21 mouse cellular contexts compared by ENCODE assay signal in the genomic region with DNA sequence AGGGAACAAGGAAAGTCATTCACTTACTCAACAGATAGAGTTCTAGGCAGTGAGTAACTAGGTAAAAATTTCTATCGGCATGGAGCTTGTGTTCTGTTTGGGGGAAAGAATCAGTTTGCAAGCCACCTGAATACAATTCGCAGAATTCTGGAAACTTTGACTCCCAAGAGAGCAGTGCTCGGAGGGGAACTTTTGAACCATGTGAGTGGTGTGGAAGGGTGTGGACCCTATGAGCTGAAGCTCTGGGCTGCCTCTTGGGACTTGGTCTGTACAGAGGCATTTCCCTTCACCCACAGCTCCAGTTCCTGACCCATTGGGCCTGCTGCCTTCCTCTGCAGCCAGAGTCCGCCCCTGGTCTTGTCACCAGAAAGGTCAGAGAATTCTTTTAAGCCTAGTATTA.
A peak's percentile ranks its signal among the peaks of the same experiment; 100 is the strongest.
DNase-seq lines count a peak whose midpoint lies in the region; ATAC-seq and TF ChIP-seq lines count a peak whose summit lies in the region.
"Had no signal": no experiment of that assay in that cellular context is flagged by ENCODE, and none has a peak within 500 bp of the region (broad histone marks: within the 10 kb centered on the region; RNA-seq: fewer than 3 reads in every experiment).

No protein-coding gene starts in this region.

- ATAC-seq in intestine, postnatal 0 days: no peak
- no peak for ATAC-seq in intestine, embryonic 16.5 days
- ATAC-seq: forebrain, embryonic 15.5 days; liver, embryonic 12.5 days had no signal

- H3K36me3 ChIP-seq in intestine, postnatal 0 days (ENCODE audit: control insufficient read depth, insufficient read depth): no peaks in the 10 kb centered on the region
- no peaks in the 10 kb centered on the region for H3K36me3 ChIP-seq in intestine, embryonic 16.5 days (ENCODE audit: control insufficient read depth, insufficient read depth, low read length)
- H3K36me3 ChIP-seq: forebrain, embryonic 15.5 days; heart, embryonic 15.5 days; hindbrain, embryonic 15.5 days; limb, embryonic 10.5 days; liver, embryonic 12.5 days; lung, embryonic 15.5 days; neural tube, embryonic 12.5 days had no signal

- no peak for TF ChIP-seq CTCF in intestine, postnatal 0 days (IDR thresholded peaks at IDR 0.05; ENCODE audit: low read depth)

- no peak overlapping the region for H3K9ac ChIP-seq in intestine, postnatal 0 days (ENCODE audit: low read depth, low read length)
- no peak overlapping the region for H3K9ac ChIP-seq in intestine, embryonic 16.5 days (ENCODE audit: low read depth, low read length)
- H3K9ac ChIP-seq: forebrain, embryonic 15.5 days; heart, embryonic 15.5 days; hindbrain, embryonic 15.5 days; liver, embryonic 12.5 days; lung, embryonic 15.5 days; neural tube, embryonic 12.5 days had no signal

- H3K27ac ChIP-seq in intestine, postnatal 0 days (ENCODE audit: low read depth, low read length): 0 out of 2 replicates have a peak overlapping the region, but pooled peaks have one; percentile 35
- H3K27ac ChIP-seq in intestine, embryonic 16.5 days (ENCODE audit: low read length): no peak overlapping the region
- H3K27ac ChIP-seq: forebrain, embryonic 15.5 days; heart, embryonic 15.5 days; hindbrain, embryonic 15.5 days; kidney, postnatal 0 days; limb, embryonic 10.5 days; liver, embryonic 12.5 days; lung, embryonic 15.5 days; neural tube, embryonic 12.5 days; stomach, postnatal 0 days had no signal

- peak; percentile 14 for DNase-seq in adrenal gland, adult 2 months
- DNase-seq in adrenal gland, adult 18-20 months (ENCODE audit: low spot score in 2 of 2): no peak
- peak; percentile 38 to 55 for DNase-seq in spleen, adult 18-20 months
- DNase-seq in spleen, postnatal 14 days (ENCODE audit: low spot score in 2 of 2): no peak
- DNase-seq in layer of hippocampus, adult 8-10 months (ENCODE audit: low spot score in 2 of 2): no peak
- DNase-seq in thymus, postnatal 0 days (ENCODE audit: low spot score): no peak
- DNase-seq: adrenal gland, adult 8-10 months; cerebellum, postnatal 10 days; layer of hippocampus, postnatal 36 days; thymus, postnatal 4 days had no signal

- H3K27me3 ChIP-seq in intestine, postnatal 0 days (replicated peaks; ENCODE audit: control insufficient read depth, insufficient read depth, low read length): no peaks in the 10 kb centered on the region
- H3K27me3 ChIP-seq in intestine, embryonic 16.5 days (replicated peaks; ENCODE audit: control insufficient read depth, insufficient read depth, low read length): no peaks in the 10 kb centered on the region
- H3K27me3 ChIP-seq: forebrain, embryonic 15.5 days; heart, embryonic 15.5 days; hindbrain, embryonic 15.5 days; liver, embryonic 12.5 days; lung, embryonic 15.5 days; neural tube, embryonic 12.5 days had no signal

- no peaks in the 10 kb centered on the region for H3K9me3 ChIP-seq in intestine, postnatal 0 days (ENCODE audit: control insufficient read depth)
- H3K9me3 ChIP-seq in intestine, embryonic 16.5 days (ENCODE audit: control insufficient read depth, low read length): no peaks in the 10 kb centered on the region
- H3K9me3 ChIP-seq: forebrain, embryonic 15.5 days; heart, embryonic 15.5 days; hindbrain, embryonic 15.5 days; limb, embryonic 10.5 days; liver, embryonic 12.5 days; lung, embryonic 15.5 days; neural tube, embryonic 12.5 days had no signal

- no peak overlapping the region for H3K4me2 ChIP-seq in intestine, postnatal 0 days (replicated peaks; ENCODE audit: low read depth)
- no peak overlapping the region for H3K4me2 ChIP-seq in intestine, embryonic 16.5 days (ENCODE audit: low read depth, low read length)
- H3K4me2 ChIP-seq: forebrain, embryonic 15.5 days; heart, embryonic 15.5 days; hindbrain, embryonic 15.5 days; liver, embryonic 12.5 days; lung, embryonic 15.5 days; neural tube, embryonic 12.5 days had no signal

- 83% methylated on average over 4 of the region's 4 CpGs for WGBS in intestine, postnatal 0 days
- 89% methylated on average over 4 of the region's 4 CpGs for WGBS in intestine, embryonic 16.5 days

- no peak overlapping the region for H3K4me3 ChIP-seq in intestine, postnatal 0 days (ENCODE audit: low read depth, low read length)
- no peak overlapping the region for H3K4me3 ChIP-seq in intestine, embryonic 16.5 days (ENCODE audit: low read length)
- H3K4me3 ChIP-seq: forebrain, embryonic 15.5 days; heart, embryonic 15.5 days; hindbrain, embryonic 15.5 days; limb, embryonic 10.5 days; liver, embryonic 12.5 days; lung, embryonic 15.5 days; neural tube, embryonic 12.5 days had no signal

- H3K4me1 ChIP-seq in intestine, postnatal 0 days (replicated peaks; ENCODE audit: control insufficient read depth, insufficient read depth, low read length): peaks cover 21% of the 10 kb centered on the region
- peaks cover 18% of the 10 kb centered on the region for H3K4me1 ChIP-seq in intestine, embryonic 16.5 days (ENCODE audit: control insufficient read depth, insufficient read depth, low read length)

Comparison
In these comparisons a context has a peak if more than half of its experiments do, and no peak if none do; other contexts are left out.
1. DNase-seq: peak in adrenal gland, adult 2 months (single experiment) and spleen, adult 18-20 months (2 of 2); none in adrenal gland, adult 18-20 months (0 of 2), spleen, postnatal 14 days (0 of 2), layer of hippocampus, adult 8-10 months (0 of 2) and thymus, postnatal 0 days (single experiment).